Mouse (Mus musculus) neural tube, embryonic 13.5 days (tissue): ENCODE results near the gene Ube2n. TPM values are rescaled to one million over a fixed set of nuclear protein-coding genes. Genes with fewer than 3 reads are reported as not detected.

Experiments used
- ATAC-seq: fragments of 200-750 bp; cut with Nextera tagmentation; 2 replicates; pipeline ENCODE4 v1.8.0; 2017; ENCODE audit warnings: low read depth, mild to moderate bottlenecking, moderate TSS enrichment, moderate library complexity
- H3K27ac ChIP-seq: fragments of 300-500 bp; sonication (generic); replicated peaks from 2 replicates; pipeline ENCODE4 v1.5.1; 2015; ENCODE audit warnings: moderate library complexity, mild to moderate bottlenecking, inconsistent platforms
- H3K27me3 ChIP-seq: fragments of 300-500 bp; sonication (generic); 2 replicates; pipeline ENCODE4 v1.6.1; 2015; ENCODE audit warnings: mild to moderate bottlenecking, inconsistent platforms
- H3K36me3 ChIP-seq: fragments of 300-500 bp; sonication (generic); 2 replicates; pipeline ENCODE4 v1.6.1; 2015; ENCODE audit warnings: mild to moderate bottlenecking, inconsistent platforms
- H3K4me1 ChIP-seq: fragments of 300-500 bp; sonication (generic); replicated peaks from 2 replicates; pipeline ENCODE4 v1.6.1; 2015; ENCODE audit warnings: inconsistent platforms
- H3K4me2 ChIP-seq: fragments of 300-500 bp; sonication (generic); 2 replicates; pipeline ENCODE4 v1.6.1; 2015; ENCODE audit warnings: inconsistent platforms, mild to moderate bottlenecking, moderate library complexity
- H3K4me3 ChIP-seq: fragments of 300-500 bp; sonication (generic); 2 replicates; pipeline ENCODE4 v1.5.1; 2015; ENCODE audit warnings: mild to moderate bottlenecking, inconsistent platforms
- H3K9ac ChIP-seq: fragments of 300-500 bp; sonication (generic); 2 replicates; pipeline ENCODE4 v1.6.1; 2015; ENCODE audit warnings: moderate library complexity, mild to moderate bottlenecking, inconsistent platforms
- H3K9me3 ChIP-seq: fragments of 300-500 bp; sonication (generic); 2 replicates; pipeline ENCODE4 v1.6.1; 2016; ENCODE audit warnings: inconsistent platforms
- WGBS: fragments of 180-500 bp; shearing (Covaris S2); methylation state at CpG from one replicate; pipeline ENCODE4 v1.1.7; 2015; 5-methylcytosine and 5-hydroxymethylcytosine counted together
- polyA plus RNA-seq: library from polyadenylated mRNA; unstranded; fragments of >200 nt; fragmentation: Nextera tagmentation; extraction: Ambion mirVana; gene quantifications from 2 replicates; pipeline ENCODE4 v1.2.1, GENCODE M21; 2015

Ube2n gene
- polyA plus RNA-seq, 1 experiment from 2014 or later, result 408 TPM

GRCm38 (mm10) chr10:95503443-95504235 lies 11.3 kb upstream of the Ube2n start:
- ATAC-seq, result no peak
- Histone ChIP-seq H3K27me3 (no peaks in the 10 kb centered on the region), H3K9ac (no peak overlapping the region), H3K4me2 (no peak overlapping the region), H3K4me1 (peaks cover 13% of the 10 kb centered on the region), H3K9me3 (no peaks in the 10 kb centered on the region), H3K36me3 (no peaks in the 10 kb centered on the region), H3K4me3 (no peak overlapping the region), H3K27ac (no peak overlapping the region)
- WGBS, result 89% methylated on average over 14 of the region's 14 CpGs

DNA sequence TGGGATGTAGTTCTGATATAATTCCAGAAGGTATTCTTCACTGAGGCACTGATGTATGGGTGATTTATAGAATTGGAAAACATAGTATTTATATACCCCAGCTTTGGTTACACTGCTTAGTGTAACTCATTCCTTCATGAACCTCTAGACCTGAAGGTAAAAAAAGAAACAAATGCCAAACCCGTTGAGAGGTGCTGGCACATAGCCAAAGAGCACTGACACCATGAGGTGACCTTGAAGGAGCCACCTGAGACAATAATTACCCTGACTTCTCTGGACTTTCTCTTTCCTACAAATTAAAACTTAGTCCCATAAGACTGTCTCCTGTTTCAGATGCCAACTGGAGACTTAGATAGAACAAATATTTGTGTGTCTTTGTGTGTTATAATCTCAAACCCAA lies 10.6 kb upstream of the Ube2n start:
- no peaks in the 10 kb centered on the region for H3K27me3 ChIP-seq
- ATAC-seq, result no peak
- no peak overlapping the region for H3K4me2 ChIP-seq
- H3K4me3 ChIP-seq, result no peak overlapping the region
- H3K9me3 ChIP-seq, result no peaks in the 10 kb centered on the region
- H3K27ac ChIP-seq, result no peak overlapping the region
- WGBS, result 41% methylated on average over 1 of the region's 1 CpGs
- H3K4me1 ChIP-seq, result peaks cover 13% of the 10 kb centered on the region
- H3K36me3 ChIP-seq, result no peaks in the 10 kb centered on the region
- H3K9ac ChIP-seq, result no peak overlapping the region

GRCm38 (mm10) chr10:95508126-95508525 lies 6.8 kb upstream of the Ube2n start:
- Histone ChIP-seq H3K27me3 (no peaks in the 10 kb centered on the region), H3K36me3 (no peaks in the 10 kb centered on the region), H3K27ac (no peak overlapping the region), H3K4me2 (no peak overlapping the region), H3K4me1 (no peaks in the 10 kb centered on the region), H3K4me3 (no peak overlapping the region), H3K9me3 (no peaks in the 10 kb centered on the region), H3K9ac (no peak overlapping the region)
- 86% methylated on average over 8 of the region's 8 CpGs for WGBS
- ATAC-seq, result no peak

- H3K4me1 ChIP-seq, result peaks cover 2% of the 10 kb centered on the region
- H3K9ac ChIP-seq, result no peak overlapping the region
- no peaks in the 10 kb centered on the region for H3K9me3 ChIP-seq
- WGBS, result 77% methylated on average over 6 of the region's 6 CpGs
- H3K4me2 ChIP-seq, result no peak overlapping the region
- no peaks in the 10 kb centered on the region for H3K27me3 ChIP-seq
- no peaks in the 10 kb centered on the region for H3K36me3 ChIP-seq
- H3K4me3 ChIP-seq, result no peak overlapping the region
- H3K27ac ChIP-seq, result no peak overlapping the region
- ATAC-seq, result no peak
Observed at GRCm38 (mm10) chr10:95508793-95509192, 6.2 kb upstream of the Ube2n start.

DNA sequence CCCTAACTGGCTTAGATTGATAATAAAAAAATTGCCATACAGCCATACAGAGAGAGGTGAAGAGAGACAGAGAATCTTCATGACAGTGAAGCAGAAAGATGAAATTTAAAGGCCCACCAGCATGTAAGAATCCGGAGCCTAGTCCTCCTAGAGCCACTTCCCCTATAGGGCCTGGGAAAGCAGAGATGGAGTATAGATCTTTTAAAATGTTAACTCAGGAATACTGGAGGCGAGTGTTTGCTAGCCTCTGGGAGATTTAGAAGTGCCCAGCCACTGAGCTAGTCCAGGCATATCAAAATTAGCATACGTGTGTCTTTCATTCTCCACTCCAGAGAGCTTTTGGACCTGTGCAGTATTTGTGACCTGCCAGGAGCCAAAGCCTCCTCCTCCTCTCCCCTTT lies 5.7 kb upstream of the Ube2n start:
- H3K4me3 ChIP-seq, result no peak overlapping the region
- H3K27ac ChIP-seq, result no peak overlapping the region
- H3K9me3 ChIP-seq, result no peaks in the 10 kb centered on the region
- H3K4me1 ChIP-seq, result peaks cover 7% of the 10 kb centered on the region
- no peaks in the 10 kb centered on the region for H3K27me3 ChIP-seq
- no peak overlapping the region for H3K4me2 ChIP-seq
- 85% methylated on average over 3 of the region's 3 CpGs for WGBS
- ATAC-seq, result no peak
- H3K36me3 ChIP-seq, result no peaks in the 10 kb centered on the region
- H3K9ac ChIP-seq, result no peak overlapping the region

DNA sequence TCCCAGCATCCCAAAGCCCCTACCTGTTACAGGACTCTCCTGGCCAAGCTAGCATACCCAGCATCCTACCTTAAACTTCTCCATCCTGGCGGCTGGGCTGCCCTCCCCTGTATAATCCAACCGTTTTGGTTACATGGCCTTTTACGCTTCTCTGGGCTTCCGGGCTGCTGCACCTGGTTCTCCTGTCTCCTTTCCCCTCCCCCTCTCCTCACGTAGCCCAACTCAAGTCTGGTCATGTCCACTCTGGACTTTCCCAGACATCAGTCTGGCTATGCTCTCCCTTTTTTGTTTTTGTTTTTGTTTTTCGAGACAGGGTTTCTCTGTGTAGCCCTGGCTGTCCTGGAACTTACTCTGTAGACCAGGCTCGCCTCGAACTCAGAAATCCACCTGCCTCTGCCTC lies 2.3 kb upstream of the Ube2n start:
- no peak overlapping the region for H3K9ac ChIP-seq
- no peak for ATAC-seq
- H3K36me3 ChIP-seq, result no peaks in the 10 kb centered on the region
- H3K4me2 ChIP-seq, result no peak overlapping the region
- no peaks in the 10 kb centered on the region for H3K27me3 ChIP-seq
- H3K27ac ChIP-seq, result no peak overlapping the region
- H3K9me3 ChIP-seq, result no peaks in the 10 kb centered on the region
- H3K4me3 ChIP-seq, result no peak overlapping the region
- WGBS, result 85% methylated on average over 8 of the region's 8 CpGs
- peaks cover 23% of the 10 kb centered on the region for H3K4me1 ChIP-seq

DNA sequence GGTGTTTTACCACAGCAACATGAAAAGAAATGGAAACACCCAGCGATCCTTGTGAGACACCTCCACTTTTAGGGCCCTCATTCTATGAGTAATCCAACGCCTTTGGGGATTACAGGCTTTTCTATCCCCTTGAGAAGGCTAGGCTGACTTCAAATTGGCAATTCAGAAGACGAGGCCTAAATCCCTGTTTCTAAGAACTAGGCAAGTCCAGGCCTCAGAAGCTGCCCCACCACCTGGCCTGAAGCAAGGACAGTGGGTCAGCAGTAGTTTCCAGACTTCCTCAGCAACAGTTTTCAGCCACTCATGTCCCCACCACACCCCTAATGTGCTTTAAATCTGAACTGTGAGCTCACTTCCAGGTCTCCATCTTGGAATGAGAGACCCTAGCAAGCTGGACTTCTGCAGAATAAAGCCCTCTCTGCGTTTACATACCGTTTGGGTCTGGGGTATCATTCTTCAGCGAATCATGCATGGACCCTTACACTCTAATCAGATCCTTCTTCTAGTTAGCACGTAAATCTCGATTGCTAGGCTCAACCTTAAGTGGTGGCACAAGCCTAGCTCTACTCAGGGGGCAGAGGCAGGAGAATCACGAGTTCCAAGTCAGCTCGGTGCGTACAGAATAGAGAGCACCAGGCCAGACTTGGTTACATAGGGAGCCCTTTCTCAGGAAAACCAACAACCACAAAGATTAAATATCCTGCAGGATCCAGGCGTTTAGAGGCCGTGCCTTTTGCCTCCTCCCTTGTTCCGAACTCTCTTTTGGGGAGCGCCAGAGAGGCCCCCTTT lies 983 bp upstream of the Ube2n start:
- no peaks in the 10 kb centered on the region for H3K9me3 ChIP-seq
- H3K4me2 ChIP-seq, result peak overlapping the region; percentile 84
- H3K27ac ChIP-seq, result peak overlapping the region; percentile 98
- peak; percentile 24 for ATAC-seq
- H3K4me1 ChIP-seq, result peaks cover 29% of the 10 kb centered on the region
- H3K4me3 ChIP-seq, result peak overlapping the region; percentile 99
- no peaks in the 10 kb centered on the region for H3K36me3 ChIP-seq
- WGBS, result 31% methylated on average over 15 of the region's 15 CpGs
- H3K27me3 ChIP-seq, result no peaks in the 10 kb centered on the region
- H3K9ac ChIP-seq, result peak overlapping the region; percentile 99

DNA sequence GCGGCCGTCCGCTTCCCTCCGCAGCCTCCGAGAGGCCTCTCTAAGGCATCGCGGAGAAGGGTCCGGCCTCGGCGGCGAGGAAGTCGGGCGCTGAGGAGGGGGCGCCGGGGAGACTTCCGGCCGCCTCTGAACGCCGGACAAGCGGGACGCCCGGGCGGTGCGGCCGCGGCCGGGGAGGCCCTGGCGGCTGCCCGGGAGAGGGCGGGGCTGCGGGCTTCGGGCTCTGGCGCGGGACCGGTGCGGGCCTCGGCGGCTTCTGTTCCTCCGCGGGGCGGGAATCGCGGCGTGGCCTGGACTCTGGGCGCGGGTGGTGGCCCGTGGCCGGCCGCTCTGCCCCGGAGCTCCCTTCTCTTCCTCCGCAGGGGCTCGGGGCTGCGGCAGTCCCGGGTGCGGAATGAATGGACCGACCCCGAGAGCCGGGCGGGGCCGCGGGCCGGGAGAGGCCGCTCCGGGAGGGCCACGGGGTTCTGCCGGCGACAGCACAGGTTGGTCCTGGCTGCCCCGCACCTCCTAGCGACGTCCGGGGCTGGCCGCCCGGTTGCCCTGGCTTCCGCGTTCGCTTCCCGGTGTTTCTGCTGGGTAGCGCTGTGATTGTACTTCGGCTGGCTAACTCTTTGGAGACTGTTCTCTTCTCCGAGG lies 467 bp downstream of the Ube2n start:
- 0% methylated on average over 73 of the region's 80 CpGs for WGBS
- H3K4me1 ChIP-seq, result peaks cover 34% of the 10 kb centered on the region
- peak overlapping the region; percentile 99 for H3K9ac ChIP-seq
- ATAC-seq, result peak; percentile 72
- peak overlapping the region; percentile 84 for H3K4me2 ChIP-seq
- H3K9me3 ChIP-seq, result no peaks in the 10 kb centered on the region
- H3K27ac ChIP-seq, result peak overlapping the region; percentile 98
- no peaks in the 10 kb centered on the region for H3K27me3 ChIP-seq
- no peaks in the 10 kb centered on the region for H3K36me3 ChIP-seq
- peak overlapping the region; percentile 99 for H3K4me3 ChIP-seq

DNA sequence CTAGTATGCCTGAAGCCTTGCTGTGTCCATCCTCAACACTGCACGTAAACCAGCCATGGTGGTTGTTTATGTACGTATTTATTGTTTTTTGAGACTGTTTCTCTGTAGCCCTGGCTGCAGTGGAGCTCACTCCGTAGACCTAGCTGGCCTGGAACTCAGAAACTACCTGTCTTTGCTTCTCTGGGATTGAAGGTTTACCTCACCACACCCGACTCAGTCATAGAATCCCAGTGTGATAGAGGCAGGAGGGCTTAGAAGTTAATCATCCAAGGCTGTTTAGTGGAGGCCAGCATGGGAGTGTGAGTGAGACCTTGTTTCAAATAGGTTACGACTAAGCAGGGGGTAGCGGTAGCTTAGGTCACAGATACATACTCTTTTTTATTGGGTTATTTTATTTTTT lies 2.7 kb downstream of the Ube2n start:
- 91% methylated on average over 6 of the region's 6 CpGs for WGBS

GRCm38 (mm10) chr10:95525037-95525675 lies 10.2 kb downstream of the Ube2n start:
- Histone ChIP-seq H3K9ac (no peak overlapping the region), H3K4me3 (no peak overlapping the region), H3K27me3 (no peaks in the 10 kb centered on the region), H3K4me2 (no peak overlapping the region), H3K27ac (no peak overlapping the region), H3K4me1 (peaks cover 16% of the 10 kb centered on the region), H3K36me3 (peaks cover 9% of the 10 kb centered on the region; the same call in 1 of the 2 replicates), H3K9me3 (no peaks in the 10 kb centered on the region)
- WGBS, result 82% methylated on average over 6 of the region's 6 CpGs
- ATAC-seq, result no peak

More for the DNA sequence above, 2.7 kb downstream of the Ube2n start:
- Histone ChIP-seq H3K36me3 (peaks cover 9% of the 10 kb centered on the region; the same call in 1 of the 2 replicates), H3K27ac (no peak overlapping the region), H3K27me3 (no peaks in the 10 kb centered on the region), H3K4me2 (no peak overlapping the region), H3K9me3 (no peaks in the 10 kb centered on the region), H3K4me1 (peaks cover 34% of the 10 kb centered on the region), H3K4me3 (no peak overlapping the region), H3K9ac (no peak overlapping the region)
- ATAC-seq, result no peak

- Histone ChIP-seq H3K4me1 (peaks cover 23% of the 10 kb centered on the region), H3K27me3 (no peaks in the 10 kb centered on the region), H3K4me2 (no peak overlapping the region), H3K27ac (no peak overlapping the region), H3K9ac (no peak overlapping the region), H3K36me3 (peaks cover 9% of the 10 kb centered on the region; the same call in 1 of the 2 replicates), H3K9me3 (no peaks in the 10 kb centered on the region), H3K4me3 (no peak overlapping the region)
- WGBS, result 86% methylated on average over 5 of the region's 5 CpGs
- no peak for ATAC-seq
Observed at GRCm38 (mm10) chr10:95525871-95526270, 10.9 kb downstream of the Ube2n start.
